Mouse (Mus musculus): ENCODE results near the gene Cpne2.

DNA sequence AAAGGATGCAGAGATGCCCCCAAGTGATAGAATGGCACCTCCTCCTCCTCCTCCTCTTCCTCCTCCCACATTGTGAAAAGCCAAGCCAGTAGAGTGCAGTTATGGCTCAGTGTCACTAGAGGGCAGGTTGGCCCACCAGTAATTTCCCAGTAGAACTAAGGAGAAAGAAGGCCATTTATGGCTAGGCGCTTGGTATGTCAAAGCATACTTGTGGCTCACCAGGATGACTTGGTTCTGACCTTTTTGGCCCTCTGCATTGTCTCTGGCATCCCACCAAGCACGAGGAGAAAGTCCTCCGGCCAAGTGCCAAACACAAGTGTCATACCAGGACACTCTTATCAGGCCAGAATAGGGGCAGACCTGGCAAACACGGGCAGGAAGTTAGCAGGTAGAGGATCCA, 4.5 kb upstream of the Cpne2 start:
- TF ChIP-seq CTCF (conservative IDR thresholded peaks at IDR 0.05; ENCODE audit: low read length) = peak; percentile 86
- TF ChIP-seq POU5F1 (IDR thresholded peaks at IDR 0.05; ENCODE audit: borderline replicate concordance, low read length) = no peak

All from E14TG2a.4 (cell line).